Mouse (Mus musculus) olfactory bulb, adult 2 months (tissue): ENCODE results near the gene Ica1.

ENCODE experiments used
- CTCF ChIP-seq: fragments of 200-500 bp; IDR thresholded peaks from 2 replicates; pipeline ENCODE4 v1.5.1; 2012; ENCODE audit warnings: low read depth, mild to moderate bottlenecking, low read length, moderate library complexity; ENCODE audit not compliant: insufficient read depth
- POLR2A ChIP-seq: fragments of 200-500 bp; IDR thresholded peaks from 2 replicates; pipeline ENCODE4 v1.6.1; 2012; ENCODE audit warnings: mild to moderate bottlenecking, low read depth, low read length, moderate library complexity; ENCODE audit not compliant: insufficient read depth

- no peak for TF ChIP-seq POLR2A
- TF ChIP-seq CTCF = no peak
Measured at GRCm38 (mm10) chr6:8693141-8693881, 85.0 kb downstream of the Ica1 start.
